Mouse (Mus musculus) myocyte (in vitro differentiated cells): ENCODE data around the gene Sstr4. TPM values are rescaled to one million over a fixed set of nuclear protein-coding genes. Genes with fewer than 3 reads are reported as not detected.

Experiments
- H3K27me3 ChIP-seq: one replicate; pipeline ENCODE4 v1.6.1; 2011; ENCODE audit not compliant: control insufficient read depth, insufficient read depth, insufficient read length
- H3K36me3 ChIP-seq: one replicate; pipeline ENCODE4 v1.6.1; 2011; ENCODE audit not compliant: control insufficient read depth, insufficient read depth
- H3K4me2 ChIP-seq: one replicate; pipeline ENCODE4 v1.6.1; 2011; ENCODE audit warnings: low read depth, control low read depth
- H3K4me3 ChIP-seq: one replicate; pipeline ENCODE4 v1.5.1; 2011; ENCODE audit warnings: mild to moderate bottlenecking, control low read depth, moderate library complexity
- H3K79me2 ChIP-seq: one replicate; pipeline ENCODE4 v1.6.1; 2011; ENCODE audit not compliant: control insufficient read depth, insufficient read depth
- H3ac ChIP-seq: one replicate; pipeline ENCODE4 v1.6.1; 2011; ENCODE audit not compliant: control insufficient read depth, insufficient read length
- CEBPB ChIP-seq: IDR thresholded peaks from 2 replicates; pipeline ENCODE4 v1.6.1; 2011; ENCODE audit warnings: mild to moderate bottlenecking, moderate library complexity; ENCODE audit not compliant: poor library complexity, insufficient read depth, severe bottlenecking
- E2F4 ChIP-seq: IDR thresholded peaks from one replicate; pipeline ENCODE4 v1.6.1; 2011; ENCODE audit warnings: mild to moderate bottlenecking, control low read depth, moderate library complexity; ENCODE audit not compliant: insufficient read depth
- MAX ChIP-seq: IDR thresholded peaks from one replicate; pipeline ENCODE4 v1.6.1; 2011; ENCODE audit warnings: low read depth, mild to moderate bottlenecking, control low read depth
- MYOD1 ChIP-seq, 3 experiments: IDR thresholded peaks; one replicate each; pipeline ENCODE4 v1.6.1; 2011; ENCODE audit warnings: control low read depth in 2 of 3, low read depth in 2 of 3, mild to moderate bottlenecking in 2 of 3, moderate library complexity in 1 of 3; ENCODE audit not compliant: insufficient read length in 2 of 3, control insufficient read depth in 1 of 3
- MYOG ChIP-seq, 3 experiments: IDR thresholded peaks; one replicate each; pipeline ENCODE4 v1.6.1; 2011; ENCODE audit warnings: control low read depth in 2 of 3, low read depth in 2 of 3, mild to moderate bottlenecking in 2 of 3; ENCODE audit not compliant: insufficient read length in 2 of 3, control insufficient read depth in 1 of 3, insufficient read depth in 1 of 3
- POLR2A ChIP-seq: IDR thresholded peaks from one replicate; pipeline ENCODE4 v1.6.1; 2011; ENCODE audit warnings: low read depth, mild to moderate bottlenecking, control low read depth, moderate library complexity; ENCODE audit not compliant: insufficient read length
- POLR2AphosphoS2 ChIP-seq: IDR thresholded peaks from one replicate; pipeline ENCODE4 v1.6.1; 2011; ENCODE audit warnings: low read depth, control low read depth; ENCODE audit not compliant: insufficient read length
- REST ChIP-seq: IDR thresholded peaks from one replicate; pipeline ENCODE4 v1.6.1; 2011; ENCODE audit warnings: mild to moderate bottlenecking, control low read depth, moderate library complexity; ENCODE audit not compliant: insufficient read depth, insufficient read length
- SRF ChIP-seq: IDR thresholded peaks from one replicate; pipeline ENCODE4 v1.6.1; 2011; ENCODE audit warnings: low read depth; ENCODE audit not compliant: control insufficient read depth, insufficient read length
- TCF12 ChIP-seq: IDR thresholded peaks from one replicate; pipeline ENCODE4 v1.6.1; 2011; ENCODE audit warnings: mild to moderate bottlenecking, control low read depth; ENCODE audit not compliant: poor library complexity, insufficient read depth, severe bottlenecking
- TCF3 ChIP-seq: IDR thresholded peaks from one replicate; pipeline ENCODE4 v1.6.1; 2011; ENCODE audit warnings: low read depth, control low read depth; ENCODE audit not compliant: insufficient read length
- USF1 ChIP-seq: IDR thresholded peaks from one replicate; pipeline ENCODE4 v1.6.1; 2011; ENCODE audit warnings: low read depth, mild to moderate bottlenecking, control low read depth, moderate library complexity
- polyA plus RNA-seq: library from polyadenylated mRNA; unstranded; fragments of >200 nt; fragmentation: generic; extraction: Trizol; gene quantifications from one replicate; pipeline ENCODE4 v1.2.1, GENCODE M21; 2012; ENCODE audit warnings: missing spikeins

Gene Sstr4
- polyA plus RNA-seq: not detected

DNA sequence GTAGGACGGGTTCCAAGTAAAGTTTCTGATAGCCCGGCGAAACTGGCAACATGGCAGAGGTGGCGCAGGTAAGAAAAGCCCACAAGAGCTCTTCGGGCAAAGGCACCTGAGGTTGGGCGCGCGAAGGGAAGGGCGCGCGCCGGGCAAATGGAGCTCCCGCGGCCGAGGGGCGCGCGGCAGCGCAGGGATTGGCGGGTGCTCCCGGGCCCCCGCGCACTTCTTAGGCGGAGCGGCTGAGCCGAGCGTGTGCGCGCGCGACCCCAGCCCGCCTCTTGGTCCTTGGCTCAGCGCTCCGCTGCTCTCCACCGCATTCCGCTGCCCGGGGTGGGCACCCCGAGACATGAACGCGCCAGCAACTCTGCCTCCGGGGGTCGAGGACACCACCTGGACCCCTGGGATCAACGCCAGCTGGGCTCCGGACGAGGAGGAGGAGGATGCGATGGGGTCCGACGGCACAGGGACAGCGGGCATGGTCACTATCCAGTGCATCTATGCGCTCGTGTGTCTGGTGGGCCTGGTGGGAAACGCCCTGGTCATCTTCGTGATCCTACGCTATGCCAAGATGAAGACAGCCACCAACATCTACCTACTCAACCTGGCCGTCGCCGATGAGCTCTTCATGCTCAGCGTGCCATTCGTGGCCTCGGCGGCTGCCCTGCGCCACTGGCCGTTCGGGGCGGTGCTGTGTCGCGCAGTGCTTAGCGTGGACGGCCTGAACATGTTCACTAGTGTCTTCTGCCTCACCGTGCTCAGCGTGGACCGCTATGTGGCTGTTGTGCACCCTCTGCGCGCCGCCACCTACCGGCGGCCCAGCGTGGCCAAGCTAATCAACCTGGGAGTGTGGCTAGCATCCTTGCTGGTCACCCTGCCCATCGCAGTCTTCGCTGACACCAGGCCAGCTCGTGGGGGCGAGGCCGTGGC is at the start of gene Sstr4:
TSS of gene Sstr4 (plus strand) at position 214 of the 921 bp plus-strand sequence.
- TF ChIP-seq TCF12: no peak
- TF ChIP-seq CEBPB: no peak
- no peak for TF ChIP-seq MAX
- TF ChIP-seq MYOG (IDR thresholded peaks at IDR 0.05; ENCODE audit: control insufficient read depth in 1 of 3, insufficient read depth in 1 of 3, insufficient read length in 2 of 3, low read depth in 2 of 3): no peak
- TF ChIP-seq POLR2A: no peak
- no peak for TF ChIP-seq USF1
- TF ChIP-seq E2F4: no peak
- no peak for TF ChIP-seq REST
- no peak for TF ChIP-seq SRF
- TF ChIP-seq POLR2AphosphoS2: no peak
- TF ChIP-seq MYOD1 (IDR thresholded peaks at IDR 0.05; ENCODE audit: control insufficient read depth in 1 of 3, insufficient read length in 2 of 3, low read depth in 2 of 3): no peak
- TF ChIP-seq TCF3: no peak
- Histone ChIP-seq H3K36me3 (no peaks in the 10 kb centered on the region), H3K4me3 (no peak within 1 kb of the TSS), H3K27me3 (no peaks in the 10 kb centered on the region), H3K79me2 (no peaks in the 10 kb centered on the region), H3ac (no peak within 1 kb of the TSS), H3K4me2 (no peak within 1 kb of the TSS)

DNA sequence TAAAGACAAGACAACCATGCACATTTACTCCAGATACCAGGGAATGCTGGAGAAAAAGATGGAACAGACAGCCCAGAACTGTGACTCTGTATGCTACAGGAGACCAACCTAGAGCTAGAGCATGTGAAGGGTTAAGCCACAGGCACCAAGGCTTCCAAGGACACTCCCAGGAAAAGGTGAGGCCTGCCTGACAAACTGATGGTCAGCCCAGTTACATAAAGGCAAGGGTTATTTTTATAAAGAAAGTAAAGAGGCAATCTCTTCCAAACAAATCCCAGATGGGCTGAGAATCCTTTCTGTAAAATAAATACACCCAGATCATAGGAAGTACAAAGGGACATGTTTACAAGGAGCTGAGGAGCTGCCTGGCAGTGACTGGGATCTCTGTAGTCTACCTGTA is 49.8 kb upstream of the Sstr4 start:
- H3K4me3 ChIP-seq: no peak overlapping the region
- no peaks in the 10 kb centered on the region for H3K79me2 ChIP-seq
- H3ac ChIP-seq: no peak overlapping the region
- no peaks in the 10 kb centered on the region for H3K27me3 ChIP-seq
- no peak overlapping the region for H3K4me2 ChIP-seq
- TF ChIP-seq REST (no peak), POLR2AphosphoS2 (no peak), TCF3 (no peak), MYOD1 (IDR thresholded peaks at IDR 0.05; ENCODE audit: control insufficient read depth in 1 of 3, insufficient read length in 2 of 3, low read depth in 2 of 3) (no peak), MYOG (IDR thresholded peaks at IDR 0.05; ENCODE audit: control insufficient read depth in 1 of 3, insufficient read depth in 1 of 3, insufficient read length in 2 of 3, low read depth in 2 of 3) (no peak), TCF12 (no peak), MAX (no peak), CEBPB (no peak), E2F4 (no peak), SRF (no peak), USF1 (no peak), POLR2A (no peak)
- H3K36me3 ChIP-seq: no peaks in the 10 kb centered on the region

DNA sequence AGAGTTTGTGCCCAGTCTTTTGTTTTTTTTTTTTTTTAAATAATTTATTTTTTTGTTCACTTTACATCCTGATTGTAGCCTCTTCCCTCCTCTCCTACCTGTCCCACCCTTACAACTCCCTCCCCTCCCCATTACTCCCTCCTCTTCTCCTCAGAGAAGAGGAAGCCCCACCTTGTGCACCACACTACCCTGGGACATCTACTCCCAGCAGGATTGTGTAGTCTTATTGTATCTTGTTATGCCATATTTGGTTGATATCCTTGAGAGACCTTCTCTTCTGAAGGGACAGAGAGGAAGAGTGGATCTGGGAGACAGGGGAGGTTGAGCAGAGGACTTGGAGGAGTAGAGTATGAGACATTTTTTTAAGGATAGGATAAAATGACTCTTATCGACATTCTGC is 48.2 kb upstream of the Sstr4 start:
- Histone ChIP-seq H3K79me2 (no peaks in the 10 kb centered on the region), H3K27me3 (no peaks in the 10 kb centered on the region), H3K4me2 (no peak overlapping the region), H3ac (no peak overlapping the region), H3K36me3 (no peaks in the 10 kb centered on the region), H3K4me3 (no peak overlapping the region)
- TF ChIP-seq E2F4 (no peak), REST (no peak), MYOD1 (IDR thresholded peaks at IDR 0.05; ENCODE audit: control insufficient read depth in 1 of 3, insufficient read length in 2 of 3, low read depth in 2 of 3) (no peak), MAX (no peak), POLR2A (no peak), TCF12 (no peak), USF1 (no peak), CEBPB (no peak)

DNA sequence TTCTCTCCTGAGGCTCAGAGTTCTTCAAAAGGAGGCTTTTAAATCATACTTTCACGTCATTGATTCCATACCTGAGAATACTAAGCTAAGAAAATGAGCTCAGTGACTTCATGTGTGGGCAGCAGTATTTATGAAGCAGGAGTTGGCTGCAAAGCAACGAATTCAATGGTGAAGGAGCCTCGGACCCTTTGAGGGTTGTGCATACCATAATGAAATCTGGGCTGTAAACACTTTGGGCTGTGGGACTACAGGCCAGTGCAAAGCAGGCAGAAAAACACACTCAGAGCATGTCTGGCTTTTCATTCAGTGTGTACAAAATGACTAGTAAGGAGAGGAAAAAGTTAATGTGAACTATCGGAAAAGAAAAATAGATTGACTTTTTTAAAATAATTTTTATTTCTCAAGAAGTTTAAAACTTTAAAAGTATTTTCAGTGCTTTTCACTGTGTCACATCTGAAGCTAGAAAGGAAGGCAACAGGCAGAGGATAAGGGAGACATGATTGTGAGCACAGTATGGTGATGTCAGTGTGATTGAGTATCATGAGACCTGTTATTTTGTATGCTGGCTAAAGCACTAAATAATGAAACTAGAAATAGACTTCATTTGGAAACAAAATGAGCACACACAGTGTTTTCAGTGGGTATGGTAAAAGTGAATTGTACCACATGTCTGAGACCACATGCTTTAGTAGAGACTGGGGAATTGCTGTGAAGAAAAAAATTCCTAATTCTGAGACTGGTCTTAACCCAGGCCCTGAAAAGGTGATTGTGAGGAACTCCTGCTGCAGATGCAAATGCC is 45.4 kb upstream of the Sstr4 start:
- H3K79me2 ChIP-seq: no peaks in the 10 kb centered on the region
- H3K36me3 ChIP-seq: no peaks in the 10 kb centered on the region
- no peak overlapping the region for H3ac ChIP-seq
- H3K4me2 ChIP-seq: no peak overlapping the region
- no peak overlapping the region for H3K4me3 ChIP-seq
- no peak for TF ChIP-seq CEBPB
- TF ChIP-seq MAX: no peak
- TF ChIP-seq E2F4: no peak
- no peak for TF ChIP-seq POLR2AphosphoS2
- no peaks in the 10 kb centered on the region for H3K27me3 ChIP-seq

DNA sequence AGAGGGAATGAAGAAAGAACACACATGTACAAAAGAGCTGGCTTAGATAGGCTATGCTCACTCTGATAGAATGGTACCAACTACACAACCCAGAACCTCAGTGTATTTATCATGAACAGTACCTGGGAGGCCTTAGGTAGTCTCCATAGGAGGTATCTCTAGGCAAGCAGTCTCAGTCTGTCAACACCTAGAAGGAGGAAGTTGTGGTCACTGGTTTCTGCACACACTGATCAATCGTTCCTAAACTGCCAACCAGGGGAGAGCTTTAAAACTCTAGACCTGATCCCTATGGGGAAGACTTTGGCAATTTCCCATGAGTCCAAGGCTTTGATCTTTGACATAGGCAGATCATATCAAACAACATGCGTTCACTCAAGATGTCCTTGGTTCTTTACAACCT is 44.7 kb upstream of the Sstr4 start:
- Histone ChIP-seq H3ac (no peak overlapping the region), H3K4me2 (no peak overlapping the region), H3K79me2 (no peaks in the 10 kb centered on the region), H3K36me3 (no peaks in the 10 kb centered on the region), H3K27me3 (no peaks in the 10 kb centered on the region), H3K4me3 (no peak overlapping the region)
- TF ChIP-seq TCF3 (no peak), POLR2A (no peak), SRF (no peak), MYOG (IDR thresholded peaks at IDR 0.05; ENCODE audit: control insufficient read depth in 1 of 3, insufficient read depth in 1 of 3, insufficient read length in 2 of 3, low read depth in 2 of 3) (no peak), USF1 (no peak), MAX (no peak), E2F4 (no peak), POLR2AphosphoS2 (no peak), CEBPB (no peak), REST (no peak), TCF12 (no peak), MYOD1 (IDR thresholded peaks at IDR 0.05; ENCODE audit: control insufficient read depth in 1 of 3, insufficient read length in 2 of 3, low read depth in 2 of 3) (no peak)
